Mouse (Mus musculus): ENCODE results near the gene Anxa11. TPM values are rescaled to one million over a fixed set of nuclear protein-coding genes. Genes with fewer than 3 reads are reported as not detected.
"Not testable (repeated sequence)": the region's sequence is repeated elsewhere in the genome, so short reads cannot be mapped to it uniquely, and the experiment has no call there.

The Anxa11 gene
- 9.8 and 14.7 TPM in 2 replicates for total RNA-seq (2017)

DNA sequence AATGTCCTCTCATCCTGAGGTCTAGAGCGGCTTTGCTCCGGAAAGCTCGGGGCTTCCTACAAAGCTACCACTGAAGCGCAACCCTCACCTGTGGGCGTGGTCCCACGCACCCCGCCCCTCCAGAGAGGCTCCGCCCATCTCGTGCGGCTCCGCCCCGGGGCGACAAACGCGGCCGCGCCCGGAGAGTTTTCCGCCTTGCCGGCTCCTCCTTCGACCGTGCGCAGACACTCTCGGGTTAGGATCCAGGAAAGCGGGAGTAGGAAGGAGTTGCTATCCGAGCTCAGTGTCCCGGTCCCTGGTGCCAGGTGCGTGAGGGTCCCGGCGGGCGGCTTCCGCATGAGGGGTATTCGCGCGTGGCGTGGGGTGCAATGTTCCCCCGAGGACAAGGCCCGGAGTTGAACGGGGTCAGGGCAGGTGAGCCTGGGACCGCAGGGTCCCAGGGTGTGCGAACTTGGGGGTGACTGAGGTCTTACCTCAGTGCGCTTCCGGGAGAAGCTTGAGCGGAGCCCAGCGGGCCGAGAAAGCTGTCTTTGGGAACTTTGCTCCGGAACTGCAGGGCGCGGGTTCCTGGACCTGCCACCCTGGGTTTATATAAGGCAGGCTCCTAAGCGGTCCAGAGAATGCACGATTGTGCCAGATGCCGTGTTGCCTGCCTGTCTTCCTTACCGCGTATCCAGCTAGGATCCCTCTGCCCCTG, at the start of gene Anxa11:
TSS of gene Anxa11 (plus strand) at position 166 of the 697 bp plus-strand sequence.
- ATAC-seq (replicated peaks in 1 of 2; ENCODE audit: insufficient read depth in 1 of 2, low FRiP score in 2 of 2, low TSS enrichment in 1 of 2, low read depth in 1 of 2, poor library complexity in 2 of 2, severe bottlenecking in 2 of 2) = peak; percentile 94 to 96

GRCm38 (mm10) chr14:25794331-25794730, 47.6 kb upstream of the Anxa11 start:
- no peak for ATAC-seq (replicated peaks in 1 of 2; ENCODE audit: insufficient read depth in 1 of 2, low FRiP score in 2 of 2, low TSS enrichment in 1 of 2, low read depth in 1 of 2, poor library complexity in 2 of 2, severe bottlenecking in 2 of 2)

- no peak for ATAC-seq (replicated peaks in 1 of 2; ENCODE audit: insufficient read depth in 1 of 2, low FRiP score in 2 of 2, low TSS enrichment in 1 of 2, low read depth in 1 of 2, poor library complexity in 2 of 2, severe bottlenecking in 2 of 2)
Observed at GRCm38 (mm10) chr14:25795067-25795466, 46.9 kb upstream of the Anxa11 start.

DNA sequence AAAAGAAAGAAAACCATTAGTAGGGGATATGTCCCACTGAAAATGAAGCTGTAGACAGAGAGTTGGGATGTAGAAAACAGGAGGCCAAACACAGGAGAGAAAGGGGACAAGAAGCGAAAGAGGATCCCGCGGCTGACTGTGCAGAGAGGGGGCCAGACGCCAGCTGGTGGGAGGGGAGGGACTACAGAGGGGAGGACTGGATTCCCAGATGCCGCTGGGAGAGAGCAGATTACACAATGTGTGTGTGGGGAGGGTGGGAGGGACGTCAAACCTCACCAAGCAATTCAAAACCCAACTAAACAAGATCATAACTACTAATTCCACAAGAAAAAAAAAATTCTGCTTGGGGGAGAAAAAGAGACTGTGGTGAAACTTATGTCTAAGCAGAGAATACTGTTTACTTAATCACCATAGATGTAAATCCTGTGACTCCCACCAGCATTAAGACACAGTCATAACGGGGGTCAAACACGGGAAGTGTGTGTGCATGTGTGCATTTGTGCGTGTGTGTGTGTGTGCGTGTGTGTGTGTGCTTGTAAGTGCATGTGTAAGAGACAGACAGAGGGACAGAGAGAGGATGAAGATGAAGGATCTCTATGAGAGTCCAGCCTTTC, 46.3 kb upstream of the Anxa11 start:
- ATAC-seq (replicated peaks in 1 of 2; ENCODE audit: insufficient read depth in 1 of 2, low FRiP score in 2 of 2, low TSS enrichment in 1 of 2, low read depth in 1 of 2, poor library complexity in 2 of 2, severe bottlenecking in 2 of 2) = no peak

GRCm38 (mm10) chr14:25796619-25797018, 45.3 kb upstream of the Anxa11 start:
- no peak for ATAC-seq (replicated peaks in 1 of 2; ENCODE audit: insufficient read depth in 1 of 2, low FRiP score in 2 of 2, low TSS enrichment in 1 of 2, low read depth in 1 of 2, poor library complexity in 2 of 2, severe bottlenecking in 2 of 2)

- ATAC-seq (replicated peaks in 1 of 2; ENCODE audit: insufficient read depth in 1 of 2, low FRiP score in 2 of 2, low TSS enrichment in 1 of 2, low read depth in 1 of 2, poor library complexity in 2 of 2, severe bottlenecking in 2 of 2) = peak; percentile 77 to 85
Observed at GRCm38 (mm10) chr14:25800166-25800960, 41.6 kb upstream of the Anxa11 start.

DNA sequence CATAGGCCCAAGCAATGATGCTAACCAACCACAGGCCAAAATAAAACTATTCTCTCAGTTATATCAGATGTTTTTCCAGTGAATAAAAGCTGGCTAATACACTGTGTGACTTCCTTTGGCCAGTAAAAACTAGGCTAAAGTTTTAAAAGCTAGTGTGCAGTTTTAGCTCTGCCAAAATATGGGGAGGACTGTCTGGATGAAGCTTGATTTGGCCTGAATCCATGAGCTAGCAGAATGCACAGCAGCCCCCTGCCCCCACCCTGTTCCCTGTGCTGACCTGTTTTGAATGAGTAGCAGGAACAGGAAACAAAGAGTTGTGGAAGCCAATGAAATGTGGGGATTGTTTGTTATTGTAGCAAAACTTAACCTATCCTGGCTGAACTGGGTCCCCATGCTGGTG, 39.4 kb upstream of the Anxa11 start:
- ATAC-seq (replicated peaks in 1 of 2; ENCODE audit: insufficient read depth in 1 of 2, low FRiP score in 2 of 2, low TSS enrichment in 1 of 2, low read depth in 1 of 2, poor library complexity in 2 of 2, severe bottlenecking in 2 of 2) = no peak

DNA sequence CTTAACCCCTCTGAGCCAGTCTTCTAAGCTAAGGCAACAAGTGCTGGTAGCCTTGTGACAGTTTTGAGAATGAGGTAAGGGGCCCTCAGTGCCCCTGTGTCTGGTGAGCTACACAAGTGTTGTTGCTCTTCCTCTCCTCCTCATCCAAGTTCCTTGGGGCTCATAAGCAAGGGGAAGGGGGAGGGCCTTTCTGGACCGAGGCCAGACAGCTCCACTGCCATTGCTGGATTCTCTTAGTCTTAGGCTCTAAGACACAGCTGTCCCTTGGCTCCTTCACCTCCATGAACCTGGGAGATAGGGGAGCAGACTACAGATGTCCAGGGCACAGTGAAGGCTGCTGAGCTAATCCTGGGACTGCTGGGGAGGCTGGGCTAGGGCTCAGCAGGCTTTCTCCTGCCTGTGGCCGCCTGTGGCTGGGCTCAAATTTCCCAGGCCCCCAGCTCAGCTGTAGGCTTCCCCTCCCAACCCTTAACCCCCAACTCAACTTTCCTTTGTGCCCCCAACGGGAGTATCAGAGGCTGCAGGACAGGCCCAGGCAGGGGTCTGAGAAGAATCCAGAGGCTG, 38.6 kb upstream of the Anxa11 start:
- no peak for ATAC-seq (replicated peaks in 1 of 2; ENCODE audit: insufficient read depth in 1 of 2, low FRiP score in 2 of 2, low TSS enrichment in 1 of 2, low read depth in 1 of 2, poor library complexity in 2 of 2, severe bottlenecking in 2 of 2)

GRCm38 (mm10) chr14:25805871-25806270, 36.1 kb upstream of the Anxa11 start:
- ATAC-seq (replicated peaks in 1 of 2; ENCODE audit: insufficient read depth in 1 of 2, low FRiP score in 2 of 2, low TSS enrichment in 1 of 2, low read depth in 1 of 2, poor library complexity in 2 of 2, severe bottlenecking in 2 of 2) = no peak

- ATAC-seq (replicated peaks in 1 of 2; ENCODE audit: insufficient read depth in 1 of 2, low FRiP score in 2 of 2, low TSS enrichment in 1 of 2, low read depth in 1 of 2, poor library complexity in 2 of 2, severe bottlenecking in 2 of 2) = no peak
Observed at GRCm38 (mm10) chr14:25806561-25806960, 35.4 kb upstream of the Anxa11 start.

DNA sequence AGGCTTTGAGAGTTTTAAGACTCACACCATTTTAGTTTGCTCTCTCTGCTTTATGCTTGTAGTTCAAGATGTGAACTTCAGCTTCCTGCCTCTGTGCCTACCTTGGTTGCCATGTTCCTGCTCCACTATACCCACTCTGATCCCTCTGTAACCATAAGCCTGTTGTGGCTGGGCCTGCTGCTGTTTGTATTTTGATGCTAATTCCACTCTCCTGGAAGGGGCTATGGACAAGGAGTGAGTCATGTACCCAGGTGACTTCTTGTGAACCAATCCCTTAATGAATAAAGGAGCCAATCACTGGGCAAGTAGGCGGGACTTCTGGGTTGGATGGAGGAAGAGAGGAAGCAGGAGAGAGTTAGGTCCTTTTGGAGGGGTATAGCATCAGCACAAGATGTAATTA, 30.9 kb upstream of the Anxa11 start:
- not testable (repeated sequence) for ATAC-seq (replicated peaks in 1 of 2; ENCODE audit: insufficient read depth in 1 of 2, low FRiP score in 2 of 2, low TSS enrichment in 1 of 2, low read depth in 1 of 2, poor library complexity in 2 of 2, severe bottlenecking in 2 of 2)

GRCm38 (mm10) chr14:25814140-25814539, 27.8 kb upstream of the Anxa11 start:
- no peak for ATAC-seq (replicated peaks in 1 of 2; ENCODE audit: insufficient read depth in 1 of 2, low FRiP score in 2 of 2, low TSS enrichment in 1 of 2, low read depth in 1 of 2, poor library complexity in 2 of 2, severe bottlenecking in 2 of 2)

GRCm38 (mm10) chr14:25816416-25816815, 25.5 kb upstream of the Anxa11 start:
- ATAC-seq (replicated peaks in 1 of 2; ENCODE audit: insufficient read depth in 1 of 2, low FRiP score in 2 of 2, low TSS enrichment in 1 of 2, low read depth in 1 of 2, poor library complexity in 2 of 2, severe bottlenecking in 2 of 2) = peak; percentile 91 to 92

- no peak for ATAC-seq (replicated peaks in 1 of 2; ENCODE audit: insufficient read depth in 1 of 2, low FRiP score in 2 of 2, low TSS enrichment in 1 of 2, low read depth in 1 of 2, poor library complexity in 2 of 2, severe bottlenecking in 2 of 2)
Observed at GRCm38 (mm10) chr14:25822584-25822983, 19.4 kb upstream of the Anxa11 start.

GRCm38 (mm10) chr14:25824995-25825394, 17.0 kb upstream of the Anxa11 start:
- no peak for ATAC-seq (replicated peaks in 1 of 2; ENCODE audit: insufficient read depth in 1 of 2, low FRiP score in 2 of 2, low TSS enrichment in 1 of 2, low read depth in 1 of 2, poor library complexity in 2 of 2, severe bottlenecking in 2 of 2)

GRCm38 (mm10) chr14:25825880-25826626, 15.9 kb upstream of the Anxa11 start:
- ATAC-seq (replicated peaks in 1 of 2; ENCODE audit: insufficient read depth in 1 of 2, low FRiP score in 2 of 2, low TSS enrichment in 1 of 2, low read depth in 1 of 2, poor library complexity in 2 of 2, severe bottlenecking in 2 of 2) = no peak

DNA sequence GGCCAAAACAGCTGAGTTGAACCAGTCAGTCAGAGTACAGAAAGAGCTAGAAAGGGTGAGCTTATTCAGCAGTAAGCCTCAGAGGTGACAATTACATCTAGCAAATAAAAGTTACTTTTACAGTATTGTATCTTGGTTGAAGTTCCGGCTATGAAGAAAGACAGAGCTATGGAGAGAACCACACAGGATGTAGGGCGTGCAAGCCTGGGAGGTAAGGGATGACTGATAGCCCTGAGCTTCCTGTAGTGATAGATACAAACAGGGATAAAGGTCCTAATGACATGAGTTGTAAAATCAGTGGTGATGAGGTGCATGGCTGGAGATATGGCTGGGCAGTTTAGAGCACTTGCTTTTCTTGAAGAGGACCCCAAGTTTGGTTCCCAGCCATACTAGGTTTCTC, 15.1 kb upstream of the Anxa11 start:
- ATAC-seq (replicated peaks in 1 of 2; ENCODE audit: insufficient read depth in 1 of 2, low FRiP score in 2 of 2, low TSS enrichment in 1 of 2, low read depth in 1 of 2, poor library complexity in 2 of 2, severe bottlenecking in 2 of 2) = no peak

All from hematopoietic stem cell, adult 5-6 weeks (primary cell).